Mouse (Mus musculus): ENCODE measurements around the gene Esx1. TPM values are rescaled to one million over a fixed set of nuclear protein-coding genes. Genes with fewer than 3 reads are reported as not detected.

Gene Esx1
- polyA plus RNA-seq (2015; fragmentation: Nextera tagmentation; extraction: Ambion mirVana): not detected in 2 replicates

- peaks cover 83% of the 10 kb centered on the region for H3K27me3 ChIP-seq
- ATAC-seq (ENCODE audit: low read depth) (no peak), DNase-seq (no peak)
- WGBS (ENCODE audit: insufficient replicate concordance): 18% methylated on average over 16 of the region's 21 CpGs
- no peak within 1 kb of the TSS for H3K27ac ChIP-seq
- H3K9ac ChIP-seq: no peak within 1 kb of the TSS
- no peak within 1 kb of the TSS for H3K4me3 ChIP-seq (replicated peaks)
- no peaks in the 10 kb centered on the region for H3K36me3 ChIP-seq
- H3K4me2 ChIP-seq: no peak within 1 kb of the TSS
- no peaks in the 10 kb centered on the region for H3K9me3 ChIP-seq (replicated peaks)
- H3K4me1 ChIP-seq (replicated peaks): no peaks in the 10 kb centered on the region
These were observed at the start of gene Esx1 for GRCm38 (mm10) chrX:137121718-137122117. TSS of gene Esx1 (minus strand) at chrX:137122083.

DNA sequence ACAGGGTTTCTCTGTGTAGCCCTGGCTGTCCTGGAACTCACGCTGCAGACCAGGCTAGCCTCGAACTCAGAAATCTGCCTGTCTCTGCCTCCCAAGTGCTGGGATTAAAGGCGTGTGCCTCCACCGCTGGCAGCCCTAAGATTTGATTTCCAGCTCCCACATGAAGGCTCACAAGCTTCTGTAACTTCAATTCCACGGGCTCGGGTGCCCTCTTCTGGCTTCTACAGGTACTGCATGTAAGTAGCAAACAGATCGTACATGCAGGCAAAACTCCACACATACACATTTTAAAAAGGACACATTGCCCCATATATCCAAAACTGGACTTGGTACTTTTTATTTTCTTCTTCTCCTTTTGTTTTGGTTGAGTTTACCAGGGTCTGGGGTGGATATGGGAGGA lies 48.1 kb upstream of the Esx1 start:
- H3K4me2 ChIP-seq: no peak overlapping the region
- WGBS (ENCODE audit: insufficient replicate concordance): 24% methylated on average over 7 of the region's 7 CpGs
- no peak overlapping the region for H3K4me3 ChIP-seq (replicated peaks)
- H3K4me1 ChIP-seq (replicated peaks): no peaks in the 10 kb centered on the region
- H3K36me3 ChIP-seq: no peaks in the 10 kb centered on the region
- H3K9me3 ChIP-seq (replicated peaks): no peaks in the 10 kb centered on the region
- no peak overlapping the region for H3K9ac ChIP-seq
- DNase-seq (no peak), ATAC-seq (ENCODE audit: low read depth) (no peak)
- H3K27me3 ChIP-seq: no peaks in the 10 kb centered on the region
- no peak overlapping the region for H3K27ac ChIP-seq

DNA sequence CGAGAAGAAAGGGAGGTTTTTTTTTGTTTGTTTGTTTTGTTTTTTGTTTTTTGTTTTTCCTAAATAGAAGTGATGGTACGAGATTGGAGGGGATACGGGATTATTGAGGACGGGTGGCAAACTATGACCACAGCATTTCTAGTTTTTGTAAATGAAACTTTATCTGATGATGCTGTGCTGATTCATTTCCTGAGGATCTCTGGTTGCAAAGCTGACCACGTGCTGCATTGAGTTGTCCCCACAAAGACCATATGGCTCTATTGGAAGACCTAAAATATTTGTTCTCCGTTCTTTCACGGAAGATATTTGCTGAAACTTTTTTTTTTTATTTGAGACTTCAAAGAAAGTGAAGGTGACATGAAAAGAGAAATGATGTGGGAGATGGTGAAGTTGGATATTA lies 45.8 kb upstream of the Esx1 start:
- H3K36me3 ChIP-seq: no peaks in the 10 kb centered on the region
- no peaks in the 10 kb centered on the region for H3K4me1 ChIP-seq (replicated peaks)

DNA sequence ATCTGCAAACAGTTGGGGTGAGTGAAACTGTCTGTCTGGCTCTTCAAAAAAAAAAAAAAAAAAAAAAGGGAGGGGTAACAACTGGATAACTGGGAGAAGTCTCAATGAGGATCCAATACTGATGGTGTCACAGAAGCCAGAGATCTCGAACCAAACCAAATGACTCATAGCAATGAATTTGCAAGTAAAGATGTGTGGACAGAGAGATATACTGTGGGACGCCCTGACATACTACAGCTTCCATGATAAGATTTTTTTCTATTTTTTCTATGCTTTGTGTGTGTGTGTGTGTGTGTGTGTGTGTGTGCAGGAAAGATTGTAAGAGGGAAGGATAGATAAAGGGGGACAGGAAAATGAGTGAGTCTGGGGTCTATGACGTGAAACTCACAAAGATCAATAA lies 43.7 kb upstream of the Esx1 start:
- DNase-seq (no peak), ATAC-seq (ENCODE audit: low read depth) (no peak)
- Histone ChIP-seq H3K4me1 (replicated peaks) (no peaks in the 10 kb centered on the region), H3K27me3 (no peaks in the 10 kb centered on the region), H3K4me2 (no peak overlapping the region), H3K4me3 (replicated peaks) (no peak overlapping the region), H3K27ac (no peak overlapping the region), H3K9ac (no peak overlapping the region), H3K36me3 (no peaks in the 10 kb centered on the region), H3K9me3 (replicated peaks) (no peaks in the 10 kb centered on the region)
- WGBS (ENCODE audit: insufficient replicate concordance): 39% methylated on average over 3 of the region's 3 CpGs

More for the DNA sequence above, 45.8 kb upstream of the Esx1 start:
- ATAC-seq (ENCODE audit: low read depth): no peak
- WGBS (ENCODE audit: insufficient replicate concordance): 50% methylated on average over 7 of the region's 7 CpGs
- H3K27ac ChIP-seq: no peak overlapping the region
- DNase-seq: no peak
- no peaks in the 10 kb centered on the region for H3K9me3 ChIP-seq (replicated peaks)
- H3K4me3 ChIP-seq (replicated peaks): no peak overlapping the region
- no peak overlapping the region for H3K9ac ChIP-seq
- H3K4me2 ChIP-seq: no peak overlapping the region
- no peaks in the 10 kb centered on the region for H3K27me3 ChIP-seq

GRCm38 (mm10) chrX:137162700-137163099 lies 40.8 kb upstream of the Esx1 start:
- H3K36me3 ChIP-seq: no peaks in the 10 kb centered on the region
- no peaks in the 10 kb centered on the region for H3K4me1 ChIP-seq (replicated peaks)
- DNase-seq (no peak), ATAC-seq (ENCODE audit: low read depth) (no peak)
- no peak overlapping the region for H3K9ac ChIP-seq
- no peak overlapping the region for H3K4me2 ChIP-seq
- 32% methylated on average over 1 of the region's 1 CpGs for WGBS (ENCODE audit: insufficient replicate concordance)
- no peak overlapping the region for H3K4me3 ChIP-seq (replicated peaks)
- no peaks in the 10 kb centered on the region for H3K9me3 ChIP-seq (replicated peaks)
- H3K27me3 ChIP-seq: no peaks in the 10 kb centered on the region
- H3K27ac ChIP-seq: no peak overlapping the region

DNA sequence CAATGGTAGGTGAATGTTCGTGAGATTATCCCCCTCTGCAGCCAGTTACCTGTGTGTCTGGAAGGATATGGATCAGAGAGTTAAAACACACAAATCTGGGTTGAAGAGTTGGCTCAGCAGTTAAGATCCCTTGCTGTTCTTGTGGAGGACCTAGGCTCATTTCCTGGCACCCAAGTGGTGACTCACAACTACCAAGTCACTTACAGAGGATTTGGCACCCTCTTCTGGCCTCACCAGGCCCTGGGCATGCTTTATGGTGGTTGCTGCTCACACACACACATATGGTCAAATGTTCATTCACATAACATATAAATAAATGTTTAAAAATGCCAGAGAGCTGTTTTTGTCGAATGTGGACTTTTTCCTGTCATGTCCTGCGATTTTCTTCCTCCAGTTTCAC lies 39.1 kb upstream of the Esx1 start:
- Histone ChIP-seq H3K27ac (no peak overlapping the region), H3K4me1 (replicated peaks) (no peaks in the 10 kb centered on the region), H3K36me3 (no peaks in the 10 kb centered on the region), H3K4me3 (replicated peaks) (no peak overlapping the region), H3K9me3 (replicated peaks) (no peaks in the 10 kb centered on the region), H3K27me3 (no peaks in the 10 kb centered on the region), H3K4me2 (no peak overlapping the region), H3K9ac (no peak overlapping the region)
- 35% methylated on average over 3 of the region's 3 CpGs for WGBS (ENCODE audit: insufficient replicate concordance)
- no peak for ATAC-seq (ENCODE audit: low read depth)
- DNase-seq: no peak

DNA sequence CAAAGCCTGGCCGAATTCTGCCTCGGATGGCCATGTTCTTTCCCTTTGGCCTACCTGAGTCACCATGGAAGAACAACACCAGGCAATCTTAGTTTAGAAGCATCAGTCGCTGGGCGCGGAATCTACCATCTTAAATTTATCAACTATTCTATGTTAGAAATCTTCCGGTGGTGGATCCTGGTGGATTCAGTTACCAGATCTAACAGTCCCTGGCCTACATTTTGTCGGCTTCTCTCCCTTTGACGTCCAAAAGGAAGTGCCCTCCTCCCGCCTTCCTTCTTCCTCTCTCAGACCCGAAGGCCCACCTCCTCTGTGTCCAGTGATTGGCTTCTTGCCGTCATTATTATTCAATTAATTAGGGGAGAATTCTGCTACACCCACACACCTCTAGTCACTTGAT lies 27.2 kb upstream of the Esx1 start:
- ATAC-seq (ENCODE audit: low read depth) (no peak), DNase-seq (no peak)
- no peak overlapping the region for H3K4me3 ChIP-seq (replicated peaks)
- H3K9ac ChIP-seq: no peak overlapping the region
- WGBS (ENCODE audit: insufficient replicate concordance): 69% methylated on average over 11 of the region's 11 CpGs
- no peaks in the 10 kb centered on the region for H3K36me3 ChIP-seq
- no peaks in the 10 kb centered on the region for H3K4me1 ChIP-seq (replicated peaks)
- no peak overlapping the region for H3K4me2 ChIP-seq
- no peaks in the 10 kb centered on the region for H3K9me3 ChIP-seq (replicated peaks)
- H3K27ac ChIP-seq: no peak overlapping the region
- no peaks in the 10 kb centered on the region for H3K27me3 ChIP-seq

DNA sequence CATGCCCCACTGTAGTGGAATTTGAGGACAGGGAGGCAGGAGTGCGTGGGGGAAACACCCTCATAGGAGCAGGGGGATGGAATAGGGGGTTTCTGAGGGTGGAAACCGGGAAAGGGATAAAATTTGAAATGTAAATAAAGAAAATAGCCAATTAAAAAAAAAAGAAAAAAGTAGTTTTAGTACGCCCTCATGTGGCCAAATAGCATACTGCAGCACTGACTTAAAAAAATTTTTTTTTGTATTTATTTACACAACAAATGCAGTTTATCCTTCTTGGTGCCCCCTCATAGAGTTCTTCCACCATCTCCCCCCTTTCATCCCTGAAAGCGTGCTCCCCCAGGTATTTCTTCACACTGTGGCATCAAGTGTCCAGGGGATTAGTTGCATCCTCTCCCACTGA lies 22.8 kb upstream of the Esx1 start:
- no peak for ATAC-seq (ENCODE audit: low read depth)
- Histone ChIP-seq H3K4me1 (replicated peaks) (no peaks in the 10 kb centered on the region), H3K27me3 (no peaks in the 10 kb centered on the region), H3K9me3 (replicated peaks) (no peaks in the 10 kb centered on the region), H3K36me3 (no peaks in the 10 kb centered on the region), H3K4me2 (no peak overlapping the region), H3K9ac (no peak overlapping the region), H3K4me3 (replicated peaks) (no peak overlapping the region), H3K27ac (no peak overlapping the region)
- no peak for DNase-seq
- WGBS (ENCODE audit: insufficient replicate concordance): 19% methylated on average over 4 of the region's 4 CpGs

DNA sequence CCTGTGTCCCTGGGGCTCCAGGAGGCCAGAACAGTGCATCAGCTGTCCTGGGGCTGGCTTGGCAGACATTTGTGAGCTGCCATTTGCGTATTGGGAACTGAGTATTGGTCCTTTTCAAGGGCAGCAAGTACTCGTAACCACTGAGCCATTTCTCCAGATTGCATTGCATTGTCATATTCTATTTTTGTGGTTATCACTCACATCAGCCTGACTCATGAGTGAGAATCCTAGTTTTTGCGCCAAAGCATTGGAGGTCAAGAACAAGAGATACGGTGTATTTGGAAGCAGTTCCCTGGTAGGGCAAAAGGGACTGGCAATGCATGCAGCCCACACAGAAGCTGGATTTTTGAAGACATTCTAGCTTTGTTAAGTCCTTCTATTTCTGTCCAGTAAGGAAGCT lies 21.8 kb upstream of the Esx1 start:
- no peaks in the 10 kb centered on the region for H3K36me3 ChIP-seq

DNA sequence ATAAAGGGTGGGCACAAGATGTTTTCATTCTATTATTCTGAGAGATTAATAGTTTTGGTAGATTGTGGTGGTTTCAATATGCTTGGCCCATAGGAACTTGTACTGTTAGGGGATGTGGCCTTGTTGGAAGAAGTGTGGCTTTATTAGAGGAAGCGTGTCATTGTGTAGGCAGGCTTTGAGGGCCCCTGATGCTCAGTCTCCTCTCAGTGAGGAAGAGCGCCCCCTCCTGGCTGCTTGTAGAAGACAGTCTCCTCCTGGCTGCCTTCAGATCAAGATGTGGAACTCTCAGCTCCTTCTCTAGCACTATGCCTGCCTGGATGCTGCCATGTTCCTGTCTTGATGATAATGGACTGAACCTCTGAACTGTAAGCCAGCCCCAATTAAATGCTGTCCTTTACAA lies 20.7 kb upstream of the Esx1 start:
- H3K36me3 ChIP-seq: no peaks in the 10 kb centered on the region
- H3K4me2 ChIP-seq: no peak overlapping the region
- no peaks in the 10 kb centered on the region for H3K4me1 ChIP-seq (replicated peaks)
- 18% methylated on average over 2 of the region's 2 CpGs for WGBS (ENCODE audit: insufficient replicate concordance)
- no peak overlapping the region for H3K4me3 ChIP-seq (replicated peaks)
- no peaks in the 10 kb centered on the region for H3K27me3 ChIP-seq
- no peaks in the 10 kb centered on the region for H3K9me3 ChIP-seq (replicated peaks)
- no peak overlapping the region for H3K27ac ChIP-seq
- ATAC-seq (ENCODE audit: low read depth) (no peak), DNase-seq (no peak)
- H3K9ac ChIP-seq: no peak overlapping the region

More for the DNA sequence above, 21.8 kb upstream of the Esx1 start:
- no peak overlapping the region for H3K4me2 ChIP-seq
- no peak overlapping the region for H3K27ac ChIP-seq
- DNase-seq (no peak), ATAC-seq (ENCODE audit: low read depth) (no peak)
- H3K4me3 ChIP-seq (replicated peaks): no peak overlapping the region
- H3K4me1 ChIP-seq (replicated peaks): no peaks in the 10 kb centered on the region
- WGBS (ENCODE audit: insufficient replicate concordance): 71% methylated on average over 4 of the region's 4 CpGs
- no peaks in the 10 kb centered on the region for H3K27me3 ChIP-seq
- H3K9me3 ChIP-seq (replicated peaks): no peaks in the 10 kb centered on the region
- no peak overlapping the region for H3K9ac ChIP-seq

DNA sequence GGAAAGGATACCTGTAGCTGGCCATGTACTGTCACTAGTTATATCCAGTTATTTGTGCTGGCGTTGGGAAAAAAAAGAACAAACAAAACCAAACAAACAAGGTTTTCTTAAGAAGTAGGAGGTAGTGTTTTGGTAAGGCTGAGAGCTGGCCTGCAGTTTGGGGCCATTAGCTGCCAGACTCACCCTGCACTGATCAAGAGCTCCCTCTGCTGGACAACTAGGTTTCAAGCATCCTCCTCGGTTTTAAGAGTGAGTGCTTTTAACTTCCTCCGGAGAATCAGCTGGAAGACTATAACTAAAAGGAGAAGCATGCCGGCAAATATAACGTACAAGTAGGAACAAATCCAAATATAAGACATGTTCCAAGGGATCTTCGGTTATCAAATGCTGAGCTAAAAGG lies 19.8 kb upstream of the Esx1 start:
- Histone ChIP-seq H3K36me3 (no peaks in the 10 kb centered on the region), H3K27me3 (no peaks in the 10 kb centered on the region), H3K4me1 (replicated peaks) (no peaks in the 10 kb centered on the region), H3K4me2 (no peak overlapping the region), H3K9me3 (replicated peaks) (no peaks in the 10 kb centered on the region), H3K9ac (no peak overlapping the region), H3K27ac (no peak overlapping the region), H3K4me3 (replicated peaks) (no peak overlapping the region)
- DNase-seq (peak; percentile 5), ATAC-seq (ENCODE audit: low read depth) (no peak)
- WGBS (ENCODE audit: insufficient replicate concordance): 17% methylated on average over 6 of the region's 6 CpGs

- H3K27me3 ChIP-seq: peaks cover 37% of the 10 kb centered on the region
- no peak overlapping the region for H3K27ac ChIP-seq
- H3K4me3 ChIP-seq (replicated peaks): no peak overlapping the region
- 17% methylated on average over 17 of the region's 17 CpGs for WGBS (ENCODE audit: insufficient replicate concordance)
- ATAC-seq (ENCODE audit: low read depth): no peak
- H3K4me2 ChIP-seq: no peak overlapping the region
- H3K36me3 ChIP-seq: no peaks in the 10 kb centered on the region
- H3K9me3 ChIP-seq (replicated peaks): no peaks in the 10 kb centered on the region
- no peak overlapping the region for H3K9ac ChIP-seq
- DNase-seq: no peak
- no peaks in the 10 kb centered on the region for H3K4me1 ChIP-seq (replicated peaks)
These were observed 5.7 kb upstream of the Esx1 start for GRCm38 (mm10) chrX:137127542-137127941.

Data from liver, embryonic 13.5 days (tissue).